Mouse (Mus musculus): Measurements from ENCODE around the gene Cypt4. TPM values are rescaled to one million over a fixed set of nuclear protein-coding genes. Genes with fewer than 3 reads are reported as not detected.
"Not testable (repeated sequence)": the region's sequence is repeated elsewhere in the genome, so short reads cannot be mapped to it uniquely, and the experiment has no call there.

The Cypt4 gene
- not detected in 2 replicates for total RNA-seq (2021)
- long read RNA-seq = 0 reads

GRCm38 (mm10) chr9:24624896-24625295, at the start of gene Cypt4:
Gene Cypt4, plus strand, starts transcription at chr9:24625196.
- no peak for DNase-seq

- not testable (repeated sequence) for DNase-seq
These were observed 12.3 kb downstream of the Cypt4 start for GRCm38 (mm10) chr9:24637341-24637740.

Other genes with a start within 250 kb of the Cypt4 start
- 61.3 and 80.1 TPM in 2 replicates for gene Dpy19l1, start 122.1 kb upstream of the Cypt4 start, total RNA-seq (2021)
- not detected in 2 replicates for gene Dpy19l2, start 71.1 kb downstream of the Cypt4 start, total RNA-seq (2021)
- 24.2 and 25.1 TPM in 2 replicates for gene Tbx20, start 149.1 kb downstream of the Cypt4 start, total RNA-seq (2021)